Mouse (Mus musculus) embryo, embryonic 10.5 days (tissue): ENCODE measurements around the gene Rad9a.

Experiments
- DNase-seq: peaks from one replicate; pipeline ENCODE4 v3.0.0-alpha.2; 2015; ENCODE audit warnings: low spot score

The Rad9a gene

GRCm38 (mm10) chr19:4193129-4193528, 8.3 kb downstream of the Rad9a start:
- DNase-seq = no peak

- peak; percentile 48 for DNase-seq
Measured at GRCm38 (mm10) chr19:4192251-4192985, 9.0 kb downstream of the Rad9a start.

GRCm38 (mm10) chr19:4191528-4192250, 9.8 kb downstream of the Rad9a start, which contains the start of gene Ppp1ca:
Ppp1ca (plus strand) TSS chr19:4192065.
- peak; percentile 96 for DNase-seq

- no peak for DNase-seq
Measured at GRCm38 (mm10) chr19:4190831-4191334, 10.6 kb downstream of the Rad9a start, which contains the start of gene Tbc1d10c. Tbc1d10c (minus strand) TSS chr19:4191284.

GRCm38 (mm10) chr19:4189051-4189620, 12.3 kb downstream of the Rad9a start:
- no peak for DNase-seq

GRCm38 (mm10) chr19:4187303-4187702, 14.2 kb downstream of the Rad9a start:
- DNase-seq = no peak

GRCm38 (mm10) chr19:4184976-4185975, 16.2 kb downstream of the Rad9a start:
- DNase-seq = no peak

GRCm38 (mm10) chr19:4183689-4184088, 17.8 kb downstream of the Rad9a start:
- DNase-seq = no peak

- DNase-seq = peak; percentile 60
Measured at GRCm38 (mm10) chr19:4181892-4182291, 19.6 kb downstream of the Rad9a start.

GRCm38 (mm10) chr19:4180411-4180810, 21.1 kb downstream of the Rad9a start:
- DNase-seq = no peak

GRCm38 (mm10) chr19:4175368-4175947, 26.0 kb downstream of the Rad9a start, which contains the start of gene Carns1:
Carns1 (minus strand) TSS chr19:4175479.
- peak; percentile 33 for DNase-seq

GRCm38 (mm10) chr19:4172925-4173324, 28.5 kb downstream of the Rad9a start:
- no peak for DNase-seq

GRCm38 (mm10) chr19:4171393-4172290, 29.8 kb downstream of the Rad9a start:
- no peak for DNase-seq

- DNase-seq = no peak
Measured at GRCm38 (mm10) chr19:4170723-4171392, 30.6 kb downstream of the Rad9a start.

- DNase-seq = no peak
Measured at GRCm38 (mm10) chr19:4169810-4170209, 31.7 kb downstream of the Rad9a start.

- DNase-seq = peak; percentile 99
Measured at GRCm38 (mm10) chr19:4169378-4169784, 32.1 kb downstream of the Rad9a start.

- DNase-seq = no peak
Measured at GRCm38 (mm10) chr19:4166678-4167476, 34.6 kb downstream of the Rad9a start.

GRCm38 (mm10) chr19:4164721-4165120, 36.7 kb downstream of the Rad9a start:
- DNase-seq = no peak
